Mouse (Mus musculus) midbrain, embryonic 14.5 days (tissue): Measurements from ENCODE around the gene Tcte2. TPM values are rescaled to one million over a fixed set of nuclear protein-coding genes. Genes with fewer than 3 reads are reported as not detected.

ENCODE experiments used
- ATAC-seq: fragments of 200-750 bp; cut with Nextera tagmentation; 2 replicates; pipeline ENCODE4 v1.8.0; 2017; ENCODE audit warnings: moderate number of reproducible peaks, moderate library complexity; ENCODE audit not compliant: low FRiP score, low TSS enrichment
- DNase-seq: peaks from one replicate; pipeline ENCODE4 v3.0.0-alpha.2; 2015
- H3K27ac ChIP-seq: fragments of 300-500 bp; sonication (generic); replicated peaks from 2 replicates; pipeline ENCODE4 v1.5.1; 2014; ENCODE audit warnings: mild to moderate bottlenecking, low read depth, low read length, moderate library complexity
- H3K27me3 ChIP-seq: fragments of 300-500 bp; sonication (generic); 2 replicates; pipeline ENCODE4 v1.6.1; 2014; ENCODE audit warnings: low read length, control low read depth, mixed read lengths; ENCODE audit not compliant: control insufficient read depth, insufficient read depth
- H3K36me3 ChIP-seq: fragments of 300-500 bp; sonication (generic); 2 replicates; pipeline ENCODE4 v1.6.1; 2014; ENCODE audit warnings: low read length, control low read depth; ENCODE audit not compliant: control insufficient read depth, insufficient read depth
- H3K4me1 ChIP-seq: fragments of 300-500 bp; sonication (generic); 2 replicates; pipeline ENCODE4 v1.6.1; 2014; ENCODE audit warnings: mild to moderate bottlenecking, antibody characterized with exemption, low read length, control low read depth; ENCODE audit not compliant: control insufficient read depth, insufficient read depth
- H3K4me2 ChIP-seq: fragments of 300-500 bp; sonication (generic); 2 replicates; pipeline ENCODE4 v1.6.1; 2014; ENCODE audit warnings: mild to moderate bottlenecking, low read length, moderate library complexity
- H3K4me3 ChIP-seq: fragments of 300-500 bp; sonication (generic); replicated peaks from 2 replicates; pipeline ENCODE4 v1.5.1; 2014; ENCODE audit warnings: low read depth, low read length
- H3K9ac ChIP-seq: fragments of 300-500 bp; sonication (generic); replicated peaks from 2 replicates; pipeline ENCODE4 v1.6.1; 2014; ENCODE audit warnings: mild to moderate bottlenecking, low read length, moderate library complexity
- H3K9me3 ChIP-seq: fragments of 300-500 bp; sonication (generic); 2 replicates; pipeline ENCODE4 v1.6.1; 2016; ENCODE audit warnings: low read length, control low read depth, mixed read lengths; ENCODE audit not compliant: control insufficient read depth
- WGBS: fragments of 180-500 bp; shearing (Covaris S2); extraction: QIAGEN DNeasy Blood & Tissue Kit; methylation state at CpG from one replicate; pipeline ENCODE4 v1.1.7; 2014; 5-methylcytosine and 5-hydroxymethylcytosine counted together
- polyA plus RNA-seq: library from polyadenylated mRNA; unstranded; fragments of >200 nt; fragmentation: Nextera tagmentation; extraction: Ambion mirVana; gene quantifications from 2 replicates; pipeline ENCODE4 v1.2.1, GENCODE M21; 2014

Gene Tcte2
- polyA plus RNA-seq, 1 experiment from 2014 or later, result 23.0 TPM

GRCm38 (mm10) chr17:13695211-13695610 is 66.4 kb downstream of the Tcte2 start:
- Histone ChIP-seq H3K4me1 (no peaks in the 10 kb centered on the region), H3K9me3 (no peaks in the 10 kb centered on the region), H3K36me3 (no peaks in the 10 kb centered on the region), H3K27ac (no peak overlapping the region), H3K4me3 (no peak overlapping the region), H3K9ac (no peak overlapping the region), H3K27me3 (no peaks in the 10 kb centered on the region), H3K4me2 (no peak overlapping the region)
- ATAC-seq, result no peak
- DNase-seq, result no peak
- WGBS, result 91% methylated on average over 2 of the region's 2 CpGs

GRCm38 (mm10) chr17:13694181-13694580 is 67.4 kb downstream of the Tcte2 start:
- Histone ChIP-seq H3K9ac (no peak overlapping the region), H3K4me2 (no peak overlapping the region), H3K4me1 (no peaks in the 10 kb centered on the region), H3K27me3 (no peaks in the 10 kb centered on the region), H3K9me3 (no peaks in the 10 kb centered on the region), H3K27ac (no peak overlapping the region), H3K36me3 (no peaks in the 10 kb centered on the region), H3K4me3 (no peak overlapping the region)
- no peak for ATAC-seq
- whole genome bisulfite sequencing, result 98% methylated on average over 1 of the region's 1 CpGs
- DNase-seq, result no peak

GRCm38 (mm10) chr17:13687656-13688055 is 74.0 kb downstream of the Tcte2 start:
- no peaks in the 10 kb centered on the region for H3K27me3 ChIP-seq
- 82% methylated on average over 1 of the region's 1 CpGs for WGBS
- no peak overlapping the region for H3K4me3 ChIP-seq
- peaks cover 23% of the 10 kb centered on the region for H3K4me1 ChIP-seq
- no peak overlapping the region for H3K9ac ChIP-seq
- ATAC-seq, result no peak
- no peaks in the 10 kb centered on the region for H3K36me3 ChIP-seq
- H3K27ac ChIP-seq, result 0 out of 2 replicates have a peak overlapping the region, but pooled peaks have one; percentile 20
- no peak for DNase-seq
- no peak overlapping the region for H3K4me2 ChIP-seq
- no peaks in the 10 kb centered on the region for H3K9me3 ChIP-seq

GRCm38 (mm10) chr17:13687086-13687485 is 74.5 kb downstream of the Tcte2 start:
- H3K4me2 ChIP-seq, result no peak overlapping the region
- no peak overlapping the region for H3K9ac ChIP-seq
- no peaks in the 10 kb centered on the region for H3K27me3 ChIP-seq
- H3K27ac ChIP-seq, result 0 out of 2 replicates have a peak overlapping the region, but pooled peaks have one; percentile 20
- no peaks in the 10 kb centered on the region for H3K9me3 ChIP-seq
- ATAC-seq, result peak; percentile 22; the same call in 1 of the 2 replicates
- WGBS, result 39% methylated on average over 4 of the region's 4 CpGs
- H3K4me3 ChIP-seq, result no peak overlapping the region
- no peaks in the 10 kb centered on the region for H3K36me3 ChIP-seq
- DNase-seq, result peak; percentile 67
- peaks cover 27% of the 10 kb centered on the region for H3K4me1 ChIP-seq

GRCm38 (mm10) chr17:13685621-13686020 is 76.0 kb downstream of the Tcte2 start:
- no peak for DNase-seq
- no peaks in the 10 kb centered on the region for H3K27me3 ChIP-seq
- H3K9me3 ChIP-seq, result no peaks in the 10 kb centered on the region
- H3K9ac ChIP-seq, result no peak overlapping the region
- H3K36me3 ChIP-seq, result no peaks in the 10 kb centered on the region
- peaks cover 27% of the 10 kb centered on the region for H3K4me1 ChIP-seq
- H3K4me2 ChIP-seq, result no peak overlapping the region
- WGBS, result 84% methylated on average over 3 of the region's 3 CpGs
- no peak overlapping the region for H3K27ac ChIP-seq
- no peak for ATAC-seq
- H3K4me3 ChIP-seq, result no peak overlapping the region

- WGBS, result 62% methylated on average over 7 of the region's 7 CpGs
- H3K4me1 ChIP-seq, result peaks cover 32% of the 10 kb centered on the region
- H3K36me3 ChIP-seq, result no peaks in the 10 kb centered on the region
- no peak overlapping the region for H3K4me2 ChIP-seq
- no peak for ATAC-seq
- no peak overlapping the region for H3K27ac ChIP-seq
- H3K4me3 ChIP-seq, result no peak overlapping the region
- DNase-seq, result no peak
- H3K27me3 ChIP-seq, result no peaks in the 10 kb centered on the region
- no peaks in the 10 kb centered on the region for H3K9me3 ChIP-seq
- no peak overlapping the region for H3K9ac ChIP-seq
Measured at GRCm38 (mm10) chr17:13684256-13684655, 77.4 kb downstream of the Tcte2 start.

- Histone ChIP-seq H3K27me3 (no peaks in the 10 kb centered on the region), H3K4me2 (peak overlapping the region; percentile 21; the same call in 1 of the 2 replicates), H3K4me1 (peaks cover 32% of the 10 kb centered on the region), H3K9ac (no peak overlapping the region; the same call in 1 of the 2 replicates), H3K4me3 (no peak overlapping the region), H3K36me3 (no peaks in the 10 kb centered on the region), H3K9me3 (no peaks in the 10 kb centered on the region), H3K27ac (peak overlapping the region; percentile 63)
- no peak for ATAC-seq
- DNase-seq, result peak; percentile 46
- 12% methylated on average over 15 of the region's 15 CpGs for WGBS
Measured at GRCm38 (mm10) chr17:13683411-13684174, 78.0 kb downstream of the Tcte2 start.

- ATAC-seq, result no peak
- Histone ChIP-seq H3K4me3 (0 out of 2 replicates have a peak overlapping the region, but pooled peaks have one; percentile 13), H3K4me2 (peak overlapping the region; percentile 21; the same call in 1 of the 2 replicates), H3K27ac (peak overlapping the region; percentile 63), H3K9ac (no peak overlapping the region; the same call in 1 of the 2 replicates), H3K27me3 (no peaks in the 10 kb centered on the region), H3K9me3 (no peaks in the 10 kb centered on the region), H3K4me1 (peaks cover 34% of the 10 kb centered on the region), H3K36me3 (no peaks in the 10 kb centered on the region)
- no peak for DNase-seq
- 14% methylated on average over 4 of the region's 4 CpGs for WGBS
Measured at GRCm38 (mm10) chr17:13683027-13683410, 78.6 kb downstream of the Tcte2 start.
